Mouse (Mus musculus): ENCODE results near the gene Arl6ip1.
"Not testable (repeated sequence)": the region's sequence is repeated elsewhere in the genome, so short reads cannot be mapped to it uniquely, and the experiment has no call there.

Gene Arl6ip1

GRCm38 (mm10) chr7:118129430-118130041 is at the start of gene Arl6ip1:
Gene Arl6ip1 (minus strand): TSS chr7:118129662.
- DNase-seq: peak; percentile 98

DNA sequence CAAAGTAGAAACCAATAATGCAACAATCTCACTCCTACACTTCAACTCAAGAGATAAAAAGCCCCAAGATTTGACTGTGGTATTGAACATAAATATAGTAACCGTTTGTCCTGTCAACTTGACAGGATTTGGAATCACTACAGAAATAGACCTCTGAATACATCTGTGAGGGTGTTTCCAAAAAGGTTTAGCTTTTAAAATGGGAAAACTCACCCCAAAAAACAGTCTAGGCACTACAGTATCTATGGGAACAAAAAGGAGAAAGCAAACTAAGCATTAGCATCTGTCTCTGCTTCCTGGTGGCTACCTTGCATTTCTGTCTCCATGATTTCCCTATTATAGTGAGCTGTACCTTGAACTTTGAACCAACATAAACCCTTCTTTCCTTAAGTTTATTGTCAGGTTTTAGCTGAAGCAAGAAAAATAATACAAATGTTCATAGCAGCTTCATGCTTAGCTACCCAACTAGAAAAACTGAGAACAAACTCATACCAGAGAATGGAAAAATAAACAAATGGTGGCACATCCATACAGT is 46.4 kb upstream of the Arl6ip1 start:
- no peak for DNase-seq

GRCm38 (mm10) chr7:118170125-118170524 is 40.7 kb upstream of the Arl6ip1 start:
- not testable (repeated sequence) for DNase-seq

GRCm38 (mm10) chr7:118163006-118163405 is 33.5 kb upstream of the Arl6ip1 start:
- no peak for DNase-seq

DNA sequence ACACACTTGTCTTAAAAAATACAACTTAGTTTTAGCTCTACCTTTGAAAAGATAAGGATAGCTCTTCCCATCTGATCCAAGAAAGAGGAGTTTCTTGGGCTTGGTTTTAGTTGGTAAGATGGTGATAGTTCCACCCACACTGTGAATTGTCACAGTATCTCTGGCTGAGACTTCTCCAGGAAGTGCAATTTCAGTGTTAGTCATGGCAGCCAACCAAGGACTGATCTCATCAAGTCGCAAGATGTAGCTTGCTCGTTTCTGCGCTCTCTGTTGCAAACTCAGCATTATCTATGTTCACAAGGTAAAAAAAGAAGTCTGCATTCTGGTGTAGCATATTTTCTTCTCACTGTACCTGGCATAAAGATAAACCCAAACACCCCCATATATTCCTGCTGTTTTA is 30.7 kb upstream of the Arl6ip1 start:
- DNase-seq: peak; percentile 42

DNA sequence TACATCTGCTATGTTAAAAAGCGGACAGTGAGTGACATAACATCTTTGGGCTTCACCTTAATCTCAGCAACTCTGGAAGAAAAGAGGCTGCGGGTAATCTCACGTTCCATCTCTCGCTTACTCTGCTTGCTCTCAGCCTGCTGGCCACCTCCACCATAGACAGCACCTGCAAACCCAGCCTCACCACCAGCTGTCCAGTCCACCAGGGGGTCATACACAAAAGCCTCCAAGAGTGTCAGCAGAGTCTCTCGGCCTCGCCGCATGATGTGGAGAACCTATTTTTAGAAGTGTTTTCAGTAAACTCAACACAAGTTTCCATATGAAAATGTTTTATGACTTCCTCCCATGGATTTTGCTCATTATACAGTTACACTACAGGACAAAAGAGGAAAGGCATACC is 27.0 kb upstream of the Arl6ip1 start:
- DNase-seq: no peak

DNA sequence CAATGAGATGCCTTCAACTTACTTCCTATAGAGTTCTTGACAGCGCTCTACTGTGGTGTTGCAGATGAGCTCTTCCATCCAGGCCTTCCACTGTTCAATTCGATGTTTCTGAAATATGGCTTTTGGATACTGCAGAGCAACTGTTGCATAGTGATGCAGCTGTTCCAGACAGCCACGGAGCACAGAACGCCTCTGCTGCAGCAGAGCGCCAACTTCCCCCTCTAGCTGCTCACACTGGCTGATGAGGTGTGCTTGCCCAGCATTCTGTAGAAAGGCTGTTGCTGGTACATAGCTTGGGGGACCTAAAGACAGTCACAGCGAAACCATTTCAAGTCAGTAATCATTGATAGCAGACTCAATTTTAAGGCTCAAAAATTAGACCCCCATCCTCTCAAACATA is 24.7 kb upstream of the Arl6ip1 start:
- DNase-seq: peak; percentile 43

GRCm38 (mm10) chr7:118143602-118144001 is 14.1 kb upstream of the Arl6ip1 start:
- DNase-seq: no peak

DNA sequence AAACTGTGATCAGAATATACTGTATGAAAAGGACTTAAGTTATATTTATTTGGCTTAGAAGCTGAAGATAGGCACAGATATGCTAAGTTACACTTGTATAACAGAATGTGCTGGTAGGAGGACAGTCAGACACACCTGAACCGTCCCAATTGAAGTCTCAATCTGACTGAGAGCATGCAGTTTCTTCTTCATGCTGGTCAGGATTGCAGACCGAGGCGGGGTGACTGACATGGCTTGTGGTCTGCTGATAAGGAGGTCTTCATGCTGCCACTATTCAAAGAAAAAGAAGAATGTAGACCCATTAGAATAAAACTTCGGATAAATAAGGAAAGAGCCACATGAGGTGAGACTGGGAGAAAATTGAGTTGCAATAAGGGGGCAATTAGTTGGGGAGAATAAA is 13.7 kb upstream of the Arl6ip1 start:
- no peak for DNase-seq

DNA sequence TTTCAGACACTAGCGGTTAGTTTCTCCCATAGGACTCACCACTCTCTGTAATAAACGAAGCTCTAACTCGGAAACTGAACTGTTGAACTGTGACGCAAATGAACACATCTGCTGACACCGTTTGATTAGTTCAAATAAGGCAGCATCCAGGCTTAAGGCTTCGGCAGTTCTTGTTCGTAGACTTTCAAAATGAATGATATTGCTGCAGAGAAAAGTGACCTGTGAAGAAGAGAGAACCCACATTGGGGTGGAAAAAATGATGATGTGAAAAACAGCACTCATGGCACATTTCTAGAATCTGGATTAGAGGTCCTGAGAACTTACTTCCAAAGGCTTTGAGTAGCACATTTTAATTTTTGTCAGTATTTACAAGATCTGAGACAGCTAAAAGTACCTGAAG is 11.8 kb upstream of the Arl6ip1 start:
- no peak for DNase-seq

- DNase-seq: no peak
Observed at GRCm38 (mm10) chr7:118135128-118135527, 5.7 kb upstream of the Arl6ip1 start.

DNA sequence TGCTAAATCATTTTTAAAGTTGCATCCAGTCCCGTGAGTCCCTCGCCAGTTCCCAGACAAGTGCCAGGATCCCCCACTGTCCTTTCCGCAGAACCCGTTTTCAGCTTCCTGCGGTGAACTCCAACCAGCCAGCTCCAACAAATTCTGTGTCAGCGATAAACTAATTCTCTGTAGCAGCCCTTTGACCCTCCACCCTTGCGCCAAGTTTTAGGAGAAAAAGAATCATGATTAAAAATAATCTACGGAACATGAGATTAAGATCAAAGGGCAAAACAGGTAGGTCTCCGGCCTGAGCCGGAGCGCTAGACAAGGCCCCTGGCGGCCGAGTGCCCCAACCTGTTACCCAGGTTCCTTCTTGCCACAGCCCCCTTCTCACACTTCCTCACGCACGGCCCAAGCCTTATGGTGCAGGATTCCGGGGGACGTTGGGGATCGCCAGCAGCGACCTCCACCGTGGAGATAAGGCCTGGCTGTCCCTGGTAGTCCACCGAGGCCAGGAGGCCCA is 485 bp downstream of the Arl6ip1 start:
- no peak for DNase-seq

GRCm38 (mm10) chr7:118126219-118126875 is 3.1 kb downstream of the Arl6ip1 start:
- no peak for DNase-seq

GRCm38 (mm10) chr7:118125736-118126135 is 3.7 kb downstream of the Arl6ip1 start:
- DNase-seq: no peak

GRCm38 (mm10) chr7:118123512-118124411 is 5.7 kb downstream of the Arl6ip1 start:
- no peak for DNase-seq

- no peak for DNase-seq
Observed at GRCm38 (mm10) chr7:118122235-118122634, 7.2 kb downstream of the Arl6ip1 start.

DNA sequence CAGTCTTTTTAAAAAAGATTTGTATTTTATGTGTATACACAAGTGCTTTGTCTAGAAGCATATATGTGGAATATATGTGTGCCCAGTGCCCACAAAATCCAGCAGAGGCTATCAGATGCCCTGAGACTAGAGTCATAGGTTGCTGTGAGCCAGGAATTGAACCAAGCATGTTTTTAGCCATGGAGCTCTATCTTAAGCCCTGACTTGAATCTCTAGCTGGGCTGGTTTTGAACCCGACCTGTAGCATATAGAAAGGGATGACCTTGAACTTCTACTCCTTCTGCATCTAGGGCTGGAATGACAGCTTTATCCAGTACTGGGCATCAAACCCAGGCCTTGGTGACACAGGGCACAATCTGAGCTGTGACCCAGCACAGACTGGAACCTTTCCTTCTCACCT is 8.8 kb downstream of the Arl6ip1 start:
- DNase-seq: no peak

- no peak for DNase-seq
Observed at GRCm38 (mm10) chr7:118119946-118120345, 9.5 kb downstream of the Arl6ip1 start.

GRCm38 (mm10) chr7:118119142-118119541 is 10.3 kb downstream of the Arl6ip1 start:
- no peak for DNase-seq

DNA sequence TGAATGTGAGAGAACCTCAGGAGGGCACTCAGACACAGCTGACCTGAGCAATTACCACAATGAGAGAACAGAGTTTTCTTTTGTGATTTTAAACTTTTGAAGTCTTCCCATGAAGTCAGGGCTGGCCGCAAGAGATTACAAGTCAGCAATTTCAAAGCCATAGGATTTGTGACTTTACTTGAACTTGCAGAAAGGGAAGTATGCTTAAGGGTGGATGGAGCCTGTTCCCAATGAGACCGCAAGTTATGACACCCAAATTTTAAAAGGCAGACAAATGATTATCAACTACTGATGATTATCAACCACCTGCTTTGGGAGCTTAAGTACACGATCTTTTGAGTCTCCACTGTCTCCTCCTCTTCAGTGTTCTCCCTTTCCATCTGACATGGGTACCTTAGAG is 11.0 kb downstream of the Arl6ip1 start:
- no peak for DNase-seq

GRCm38 (mm10) chr7:118117539-118118210 is 11.8 kb downstream of the Arl6ip1 start:
- no peak for DNase-seq

DNA sequence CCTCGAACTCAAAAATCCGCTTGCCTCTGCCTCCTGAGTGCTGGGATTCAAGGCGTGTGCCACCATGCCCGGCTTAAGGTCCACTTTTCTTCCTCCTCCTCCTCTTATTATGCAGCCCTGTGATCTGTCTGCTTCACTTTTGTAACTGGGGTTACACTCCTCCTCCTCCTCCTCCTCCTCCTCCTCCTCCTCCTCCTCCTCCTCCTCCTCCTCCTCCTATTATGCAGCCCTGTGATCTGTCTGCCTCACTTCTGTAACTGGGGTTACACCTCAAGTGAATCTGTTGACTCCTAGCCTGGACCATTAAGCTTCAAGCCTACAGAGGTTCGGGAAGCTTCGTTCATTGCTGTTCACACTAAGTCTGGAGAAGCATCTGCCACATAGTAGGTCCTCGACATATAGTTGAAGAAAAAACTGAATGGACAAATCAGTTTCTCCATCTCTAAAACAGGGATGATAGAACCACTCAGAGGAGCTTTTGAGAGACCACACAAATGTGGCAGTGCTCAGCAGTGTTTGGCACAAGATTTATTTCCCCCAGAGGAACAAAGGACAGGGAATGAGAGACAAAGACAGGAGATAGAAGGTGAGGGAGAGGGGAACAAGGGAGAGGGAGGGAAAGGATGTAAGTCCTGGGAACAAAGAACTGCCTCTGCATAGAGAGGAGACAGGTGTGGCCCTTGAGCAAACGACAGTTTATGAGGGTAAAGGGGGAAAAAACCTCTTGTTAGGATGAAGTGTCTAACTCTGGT is 12.5 kb downstream of the Arl6ip1 start:
- DNase-seq: no peak
